Mouse (Mus musculus): ENCODE measurements around the gene Cubn. TPM values are rescaled to one million over a fixed set of nuclear protein-coding genes. Genes with fewer than 3 reads are reported as not detected.

The Cubn gene
- polyA plus RNA-seq, 1 experiment = 0.06 TPM

- no peak for DNase-seq (ENCODE audit: low read depth in 1 of 2, low spot score in 2 of 2)
- no peak overlapping the region for H3K4me3 ChIP-seq (ENCODE audit: extremely low read depth, insufficient read depth, insufficient read length)
- no peaks in the 10 kb centered on the region for H3K4me1 ChIP-seq (ENCODE audit: control insufficient read depth, insufficient read depth, insufficient read length)
- H3K27me3 ChIP-seq (ENCODE audit: control insufficient read depth, insufficient read depth, low read length) = no peaks in the 10 kb centered on the region
- H3K27ac ChIP-seq (ENCODE audit: insufficient read depth, low read length) = no peak overlapping the region
- H3K36me3 ChIP-seq (ENCODE audit: control insufficient read depth, insufficient read depth, low read length) = no peaks in the 10 kb centered on the region
- TF ChIP-seq CTCF (IDR thresholded peaks at IDR 0.05; ENCODE audit: extremely low read depth, insufficient read depth, insufficient read length, insufficient replicate concordance) (no peak), POLR2A (IDR thresholded peaks at IDR 0.05; ENCODE audit: low read depth, low read length) (no peak)
- 88% methylated on average over 2 of the region's 2 CpGs for WGBS
These were observed 11.1 kb upstream of the Cubn start for GRCm38 (mm10) chr2:13502717-13503116.

GRCm38 (mm10) chr2:13501553-13501952, 9.9 kb upstream of the Cubn start:
- H3K36me3 ChIP-seq (ENCODE audit: control insufficient read depth, insufficient read depth, low read length) = no peaks in the 10 kb centered on the region
- no peak overlapping the region for H3K4me3 ChIP-seq (ENCODE audit: extremely low read depth, insufficient read depth, insufficient read length)
- H3K4me1 ChIP-seq (ENCODE audit: control insufficient read depth, insufficient read depth, insufficient read length) = no peaks in the 10 kb centered on the region
- no peak overlapping the region for H3K27ac ChIP-seq (ENCODE audit: insufficient read depth, low read length)
- no peak for TF ChIP-seq POLR2A (IDR thresholded peaks at IDR 0.05; ENCODE audit: low read depth, low read length)
- TF ChIP-seq CTCF (IDR thresholded peaks at IDR 0.05; ENCODE audit: extremely low read depth, insufficient read depth, insufficient read length, insufficient replicate concordance) = no peak
- 71% methylated on average over 5 of the region's 5 CpGs for WGBS
- DNase-seq (ENCODE audit: low read depth in 1 of 2, low spot score in 2 of 2) = no peak
- no peaks in the 10 kb centered on the region for H3K27me3 ChIP-seq (ENCODE audit: control insufficient read depth, insufficient read depth, low read length)

DNA sequence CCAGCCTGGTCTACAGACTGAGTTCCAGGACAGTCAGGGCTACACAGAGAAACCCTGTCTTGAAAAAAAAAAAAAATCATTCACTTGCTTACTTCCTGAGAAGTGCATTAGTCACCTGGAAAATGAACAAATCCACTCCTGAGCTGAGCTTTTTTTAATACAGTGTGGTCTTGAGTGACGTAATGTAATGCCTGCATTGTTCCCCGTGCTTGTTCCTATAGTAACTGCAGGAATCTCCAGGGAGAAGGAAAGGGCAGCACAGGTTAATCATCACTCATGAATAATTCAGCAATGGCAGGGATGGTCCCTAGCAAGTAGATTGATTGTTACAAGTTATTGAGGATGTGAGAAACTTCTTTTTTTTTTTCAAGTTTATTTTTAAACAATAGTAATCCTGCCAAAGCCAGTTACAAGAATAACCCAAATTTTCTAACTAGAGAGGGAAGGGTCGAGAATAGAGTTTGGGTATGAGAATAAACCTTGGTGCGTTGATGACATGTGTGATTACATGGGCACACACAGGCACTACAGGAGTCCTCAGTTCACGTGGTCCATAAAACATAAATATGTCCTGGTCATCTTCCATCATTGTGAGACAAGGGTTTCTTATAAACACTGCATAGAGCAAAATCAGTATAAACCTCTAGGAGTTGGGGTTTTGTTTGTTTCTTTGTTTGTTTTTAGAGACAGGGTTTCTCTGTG, 8.8 kb upstream of the Cubn start:
- WGBS = 84% methylated on average over 5 of the region's 5 CpGs
- no peaks in the 10 kb centered on the region for H3K27me3 ChIP-seq (ENCODE audit: control insufficient read depth, insufficient read depth, low read length)
- H3K27ac ChIP-seq (ENCODE audit: insufficient read depth, low read length) = no peak overlapping the region

GRCm38 (mm10) chr2:13499196-13499595, 7.6 kb upstream of the Cubn start:
- H3K4me3 ChIP-seq (ENCODE audit: extremely low read depth, insufficient read depth, insufficient read length) = no peak overlapping the region
- H3K36me3 ChIP-seq (ENCODE audit: control insufficient read depth, insufficient read depth, low read length) = no peaks in the 10 kb centered on the region
- no peaks in the 10 kb centered on the region for H3K27me3 ChIP-seq (ENCODE audit: control insufficient read depth, insufficient read depth, low read length)
- TF ChIP-seq POLR2A (IDR thresholded peaks at IDR 0.05; ENCODE audit: low read depth, low read length) (no peak), CTCF (IDR thresholded peaks at IDR 0.05; ENCODE audit: extremely low read depth, insufficient read depth, insufficient read length, insufficient replicate concordance) (no peak)
- no peak overlapping the region for H3K27ac ChIP-seq (ENCODE audit: insufficient read depth, low read length)
- DNase-seq (ENCODE audit: low read depth in 1 of 2, low spot score in 2 of 2) = no peak
- 81% methylated on average over 7 of the region's 7 CpGs for WGBS
- no peaks in the 10 kb centered on the region for H3K4me1 ChIP-seq (ENCODE audit: control insufficient read depth, insufficient read depth, insufficient read length)

More for the DNA sequence above, 8.8 kb upstream of the Cubn start:
- no peaks in the 10 kb centered on the region for H3K36me3 ChIP-seq (ENCODE audit: control insufficient read depth, insufficient read depth, low read length)
- H3K4me1 ChIP-seq (ENCODE audit: control insufficient read depth, insufficient read depth, insufficient read length) = no peaks in the 10 kb centered on the region
- H3K4me3 ChIP-seq (ENCODE audit: extremely low read depth, insufficient read depth, insufficient read length) = no peak overlapping the region
- TF ChIP-seq POLR2A (IDR thresholded peaks at IDR 0.05; ENCODE audit: low read depth, low read length) = no peak
- TF ChIP-seq CTCF (IDR thresholded peaks at IDR 0.05; ENCODE audit: extremely low read depth, insufficient read depth, insufficient read length, insufficient replicate concordance) = no peak
- DNase-seq (ENCODE audit: low read depth in 1 of 2, low spot score in 2 of 2) = no peak

- Histone ChIP-seq H3K27me3 (ENCODE audit: control insufficient read depth, insufficient read depth, low read length) (no peaks in the 10 kb centered on the region), H3K4me1 (ENCODE audit: control insufficient read depth, insufficient read depth, insufficient read length) (no peaks in the 10 kb centered on the region), H3K36me3 (ENCODE audit: control insufficient read depth, insufficient read depth, low read length) (no peaks in the 10 kb centered on the region), H3K27ac (ENCODE audit: insufficient read depth, low read length) (no peak overlapping the region), H3K4me3 (ENCODE audit: extremely low read depth, insufficient read depth, insufficient read length) (no peak overlapping the region)
- TF ChIP-seq CTCF (IDR thresholded peaks at IDR 0.05; ENCODE audit: extremely low read depth, insufficient read depth, insufficient read length, insufficient replicate concordance) = no peak
- TF ChIP-seq POLR2A (IDR thresholded peaks at IDR 0.05; ENCODE audit: low read depth, low read length) = no peak
- no peak for DNase-seq (ENCODE audit: low read depth in 1 of 2, low spot score in 2 of 2)
- WGBS = 39% methylated on average over 2 of the region's 2 CpGs
These were observed 4.5 kb upstream of the Cubn start for GRCm38 (mm10) chr2:13496087-13496486.

GRCm38 (mm10) chr2:13492927-13493326, 1.3 kb upstream of the Cubn start:
- no peak for TF ChIP-seq CTCF (IDR thresholded peaks at IDR 0.05; ENCODE audit: extremely low read depth, insufficient read depth, insufficient read length, insufficient replicate concordance)
- no peak for TF ChIP-seq POLR2A (IDR thresholded peaks at IDR 0.05; ENCODE audit: low read depth, low read length)
- no peak for DNase-seq (ENCODE audit: low read depth in 1 of 2, low spot score in 2 of 2)
- Histone ChIP-seq H3K27me3 (ENCODE audit: control insufficient read depth, insufficient read depth, low read length) (no peaks in the 10 kb centered on the region), H3K4me1 (ENCODE audit: control insufficient read depth, insufficient read depth, insufficient read length) (no peaks in the 10 kb centered on the region), H3K36me3 (ENCODE audit: control insufficient read depth, insufficient read depth, low read length) (no peaks in the 10 kb centered on the region), H3K4me3 (ENCODE audit: extremely low read depth, insufficient read depth, insufficient read length) (no peak overlapping the region; the same call in 1 of the 2 replicates), H3K27ac (ENCODE audit: insufficient read depth, low read length) (no peak overlapping the region)
- 74% methylated on average over 4 of the region's 4 CpGs for WGBS

DNA sequence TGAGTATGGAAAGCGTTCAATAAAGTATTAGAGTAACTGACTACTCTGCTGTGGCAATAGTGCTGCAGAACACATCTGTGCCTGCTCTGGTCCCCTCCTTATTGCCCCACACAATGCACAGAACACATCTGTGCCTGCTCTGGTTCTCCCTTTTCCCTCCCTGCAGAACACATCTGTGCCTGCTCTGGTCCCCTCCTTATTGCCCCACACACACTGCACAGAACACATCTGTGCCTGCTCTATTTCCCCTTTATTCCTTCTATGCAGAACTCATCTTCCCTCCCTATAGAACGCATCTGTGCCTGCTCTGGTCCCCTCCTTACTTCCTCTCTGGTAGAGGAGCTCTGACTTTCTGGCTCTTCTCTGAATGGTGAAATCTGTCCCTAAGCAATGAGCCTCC, 1.1 kb downstream of the Cubn start:
- no peaks in the 10 kb centered on the region for H3K4me1 ChIP-seq (ENCODE audit: control insufficient read depth, insufficient read depth, insufficient read length)
- no peak overlapping the region for H3K27ac ChIP-seq (ENCODE audit: insufficient read depth, low read length)
- no peaks in the 10 kb centered on the region for H3K36me3 ChIP-seq (ENCODE audit: control insufficient read depth, insufficient read depth, low read length)
- H3K4me3 ChIP-seq (ENCODE audit: extremely low read depth, insufficient read depth, insufficient read length) = no peak overlapping the region
- 59% methylated on average over 2 of the region's 2 CpGs for WGBS
- DNase-seq (ENCODE audit: low read depth in 1 of 2, low spot score in 2 of 2) = no peak
- TF ChIP-seq POLR2A (IDR thresholded peaks at IDR 0.05; ENCODE audit: low read depth, low read length) (no peak), CTCF (IDR thresholded peaks at IDR 0.05; ENCODE audit: extremely low read depth, insufficient read depth, insufficient read length, insufficient replicate concordance) (no peak)
- no peaks in the 10 kb centered on the region for H3K27me3 ChIP-seq (ENCODE audit: control insufficient read depth, insufficient read depth, low read length)

Measured in spleen, adult 2 months (tissue).